Mouse (Mus musculus) CH12.LX (cell line): ENCODE data around the gene Fam76b. TPM values are rescaled to one million over a fixed set of nuclear protein-coding genes. Genes with fewer than 3 reads are reported as not detected.
"Not testable (repeated sequence)": the region's sequence is repeated elsewhere in the genome, so short reads cannot be mapped to it uniquely, and the experiment has no call there.

Experiments
- DNase-seq: peaks from one replicate; pipeline ENCODE4 v3.0.0-alpha.2; 2013; ENCODE audit errors: extremely low read depth
- H3K27ac ChIP-seq: 2 replicates; pipeline ENCODE4 v1.5.1; 2012; ENCODE audit warnings: low read depth, mild to moderate bottlenecking, control low read depth, moderate library complexity; ENCODE audit not compliant: insufficient read depth
- H3K27me3 ChIP-seq: replicated peaks from 2 replicates; pipeline ENCODE3; 2012; ENCODE audit warnings: inconsistent platforms
- H3K36me3 ChIP-seq, 2 experiments: replicated peaks in 1 of 2; 2 replicates each; pipeline versions ENCODE3 to v1.6.1; 2012; ENCODE audit warnings: inconsistent platforms in 1 of 2, low read length in 1 of 2, mild to moderate bottlenecking in 1 of 2, mixed read lengths in 1 of 2, moderate library complexity in 1 of 2; ENCODE audit not compliant: control insufficient read depth in 1 of 2, insufficient read depth in 1 of 2
- H3K4me1 ChIP-seq, 2 experiments: 2 replicates each; pipeline ENCODE4 v1.6.1; 2012; ENCODE audit warnings: inconsistent platforms in 1 of 2, moderate library complexity in 1 of 2; ENCODE audit not compliant: insufficient read depth in 2 of 2, control insufficient read depth in 1 of 2
- H3K4me2 ChIP-seq: 2 replicates; pipeline ENCODE4 v1.6.1; 2012; ENCODE audit warnings: low read depth, mild to moderate bottlenecking, control low read depth; ENCODE audit not compliant: poor library complexity, insufficient read depth, severe bottlenecking
- H3K4me3 ChIP-seq, 3 experiments: fragments of 150-350 bp in 1 of 3; sonication (generic) in 1 of 3; replicated peaks in 1 of 3; 2 replicates each; pipeline versions ENCODE3 to v1.5.1; 2011 to 2012; ENCODE audit warnings: low read depth in 2 of 3, low read length in 2 of 3, mild to moderate bottlenecking in 2 of 3, moderate library complexity in 2 of 3, control low read depth in 1 of 3, improper control_type of control experiment in 1 of 3, inconsistent platforms in 1 of 3, mixed read lengths in 1 of 3; ENCODE audit not compliant: poor library complexity in 1 of 3
- H3K79me2 ChIP-seq: replicated peaks from 2 replicates; pipeline ENCODE4 v1.6.1; 2012; ENCODE audit warnings: mild to moderate bottlenecking, moderate library complexity; ENCODE audit not compliant: control insufficient read depth, poor library complexity, insufficient read depth, severe bottlenecking; ENCODE audit errors: extremely low read depth
- H3K9ac ChIP-seq: 2 replicates; pipeline ENCODE4 v1.6.1; 2012; ENCODE audit warnings: low read depth, mild to moderate bottlenecking, control low read depth, moderate library complexity; ENCODE audit not compliant: insufficient read depth
- H3K9me3 ChIP-seq: replicated peaks from 2 replicates; pipeline ENCODE3; 2012; ENCODE audit warnings: low read length, inconsistent platforms, mixed read lengths
- BHLHE40 ChIP-seq: IDR thresholded peaks from 2 replicates; pipeline ENCODE4 v1.6.1; 2011; ENCODE audit warnings: mild to moderate bottlenecking, low read depth, low read length, improper control_type of control experiment
- CHD1 ChIP-seq: IDR thresholded peaks from 2 replicates; pipeline ENCODE4 v1.6.1; 2012; ENCODE audit warnings: low read depth, low read length, improper control_type of control experiment, inconsistent platforms
- CTCF ChIP-seq, 2 experiments: IDR thresholded peaks in 1 of 2; conservative IDR thresholded peaks in 1 of 2; 2 replicates each; pipeline ENCODE4 v1.5.1; 2011 to 2012; ENCODE audit warnings: low read depth in 2 of 2, low read length in 2 of 2, improper control_type of control experiment in 1 of 2, inconsistent platforms in 1 of 2, mild to moderate bottlenecking in 1 of 2, moderate library complexity in 1 of 2
- ETS1 ChIP-seq: conservative IDR thresholded peaks from 2 replicates; pipeline ENCODE4 v1.6.1; 2012; ENCODE audit warnings: low read depth, mild to moderate bottlenecking, inconsistent platforms, low read length, improper control_type of control experiment, moderate library complexity
- MAFK ChIP-seq: IDR thresholded peaks from 2 replicates; pipeline ENCODE4 v1.6.1; 2011; ENCODE audit warnings: low read length, improper control_type of control experiment; ENCODE audit not compliant: insufficient replicate concordance
- POLR2A ChIP-seq: IDR thresholded peaks from 2 replicates; pipeline ENCODE4 v1.6.1; 2011; ENCODE audit warnings: low read depth, mild to moderate bottlenecking, improper control_type of control experiment, low read length
- ZMIZ1 ChIP-seq: IDR thresholded peaks from 2 replicates; pipeline ENCODE4 v1.6.1; 2012; ENCODE audit warnings: low read depth, mild to moderate bottlenecking, inconsistent platforms, low read length, improper control_type of control experiment
- ZNF384 ChIP-seq: IDR thresholded peaks from 2 replicates; pipeline ENCODE4 v1.6.1; 2012; ENCODE audit warnings: low read depth, low read length, improper control_type of control experiment, inconsistent platforms
- dilution Hi-C: fragments of 300-500 bp; cut with MboI; formaldehyde crosslinking; loops from 2 replicates; pipeline ENCODE4 v1.14.3; 2020; ENCODE audit warnings: low sequenced_read_pairs; ENCODE audit not compliant: extremely low pct_unique_long_range_greater_than_20kb, extremely low pct_ligation_motif_present
- in situ Hi-C: fragments of 300-500 bp; cut with MboI; formaldehyde crosslinking; loops from 3 replicates; pipeline ENCODE4 v1.14.3; 2019; ENCODE audit warnings: low sequenced_read_pairs, low pct_ligation_motif_present, low pct_unique_long_range_greater_than_20kb, mixed read lengths
- polyA plus RNA-seq: library from polyadenylated mRNA; unstranded; fragments of >175 nt; gene quantifications from 2 replicates; pipeline ENCODE4 v1.2.1, GENCODE M21; 2012; ENCODE audit warnings: low read depth; ENCODE audit not compliant: insufficient read length
- total RNA-seq, 2 experiments: library from RNA; depleted of rRNA; stranded (reverse); fragments of 300-350 nt in 1 of 2; fragments of >200 nt in 1 of 2; gene quantifications; 2 replicates each; pipeline ENCODE4 v1.2.3; 2012 to 2014

The Fam76b gene
- total and polyA plus RNA-seq, 3 experiments, result 12.6 to 36.2 (median 31.7) TPM

DNA sequence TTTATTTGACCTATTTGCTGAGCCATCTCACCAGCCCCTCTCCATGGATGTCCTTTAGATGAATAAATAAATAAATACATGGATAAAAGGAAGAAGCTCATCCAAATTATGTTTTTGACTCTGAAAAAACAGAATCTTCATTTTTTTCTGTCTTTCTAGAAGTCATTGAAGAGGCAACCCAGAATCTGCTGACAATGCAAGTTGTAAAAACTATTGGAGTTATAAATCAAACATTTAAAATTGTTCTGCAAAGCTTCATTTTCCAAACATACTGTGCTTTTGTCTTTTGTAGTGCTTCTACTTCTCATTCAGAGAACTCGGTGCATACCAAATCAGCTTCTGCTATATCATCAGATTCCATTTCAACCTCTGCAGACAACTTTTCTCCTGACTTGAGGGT, 45.5 kb upstream of the Fam76b start:
- no peak overlapping the region for H3K4me3 ChIP-seq
- H3K79me2 ChIP-seq, result no peaks in the 10 kb centered on the region
- in situ Hi-C loops (no loop called here), dilution Hi-C loops (no loop called here)
- peaks cover 11 to 57% of the 10 kb centered on the region in 2 experiments for H3K36me3 ChIP-seq
- no peak for DNase-seq
- H3K4me1 ChIP-seq, result no peaks in the 10 kb centered on the region
- no peaks in the 10 kb centered on the region for H3K27me3 ChIP-seq
- no peak overlapping the region for H3K9ac ChIP-seq
- no peaks in the 10 kb centered on the region for H3K9me3 ChIP-seq
- TF ChIP-seq BHLHE40, result no peak
- 0 out of 2 replicates have a peak, but pooled peaks have one; percentile 63 for TF ChIP-seq MAFK
- TF ChIP-seq ZMIZ1, result no peak
- TF ChIP-seq ZNF384, result no peak
- TF ChIP-seq CHD1, result no peak
- TF ChIP-seq POLR2A, result no peak
- H3K27ac ChIP-seq, result no peak overlapping the region
- H3K4me2 ChIP-seq, result no peak overlapping the region

- DNase-seq, H3K27ac ChIP-seq, H3K4me3 ChIP-seq, in situ Hi-C loops, H3K9ac ChIP-seq, H3K4me1 ChIP-seq, H3K4me2 ChIP-seq, dilution Hi-C loops, H3K27me3 ChIP-seq, H3K79me2 ChIP-seq, H3K9me3 ChIP-seq: not testable (repeated sequence)
- peaks cover 32 to 79% of the 10 kb centered on the region in 2 experiments for H3K36me3 ChIP-seq
- 0 out of 2 replicates have a peak, but pooled peaks have one; percentile 20 for TF ChIP-seq ZNF384
- TF ChIP-seq, all 38 proteins: peak for 1; not testable (repeated sequence) for 37
These were observed 36.7 kb upstream of the Fam76b start for GRCm38 (mm10) chr9:13790864-13791263.

GRCm38 (mm10) chr9:13794302-13794701, 33.2 kb upstream of the Fam76b start:
- no peaks in the 10 kb centered on the region for H3K27me3 ChIP-seq
- H3K4me2 ChIP-seq, result no peak overlapping the region
- dilution Hi-C loops, result no loop called here
- no peak for DNase-seq
- H3K36me3 ChIP-seq, result peaks cover 37 to 77% of the 10 kb centered on the region in 2 experiments
- H3K27ac ChIP-seq, result no peak overlapping the region
- no peaks in the 10 kb centered on the region for H3K9me3 ChIP-seq
- H3K79me2 ChIP-seq, result no peaks in the 10 kb centered on the region
- in situ Hi-C loops, result no loop called here
- no peak overlapping the region for H3K4me3 ChIP-seq
- H3K4me1 ChIP-seq, result no peaks in the 10 kb centered on the region
- no peak overlapping the region for H3K9ac ChIP-seq
- TF ChIP-seq CTCF (conservative IDR thresholded peaks at IDR 0.05 in 1 of 2, IDR thresholded peaks at IDR 0.05 in 1 of 2; ENCODE audit: low read depth in 2 of 2, low read length in 2 of 2), result peak in 1 of 2 experiments; percentile 4; a peak in 1 of 4 replicates
- TF ChIP-seq ETS1, result no peak
